Mouse (Mus musculus) c-Kit-positive CD71-positive TER-119-positive erythroid progenitor cells, embryonic 14.5 days (primary cell): ENCODE data around the gene Fosb.
A peak's percentile ranks its signal among the peaks of the same experiment; 100 is the strongest.

Experiments used
- DNase-seq: peaks from one replicate; pipeline ENCODE4 v3.0.0-alpha.2; 2013; ENCODE audit warnings: low spot score

The Fosb gene

GRCm38 (mm10) chr7:19331910-19332309, 22.1 kb upstream of the Fosb start:
- no peak for DNase-seq

- no peak for DNase-seq
Observed at GRCm38 (mm10) chr7:19328425-19328824, 18.6 kb upstream of the Fosb start.

GRCm38 (mm10) chr7:19327782-19328181, 17.9 kb upstream of the Fosb start:
- no peak for DNase-seq

- peak; percentile 90 for DNase-seq
Observed at GRCm38 (mm10) chr7:19327128-19327527, 17.3 kb upstream of the Fosb start.

- peak; percentile 78 for DNase-seq
Observed at GRCm38 (mm10) chr7:19326359-19326758, 16.5 kb upstream of the Fosb start.

- no peak for DNase-seq
Observed at GRCm38 (mm10) chr7:19325262-19326199, 15.7 kb upstream of the Fosb start.

GRCm38 (mm10) chr7:19324221-19324620, 14.4 kb upstream of the Fosb start:
- no peak for DNase-seq

GRCm38 (mm10) chr7:19322489-19322888, 12.6 kb upstream of the Fosb start:
- DNase-seq: no peak

- no peak for DNase-seq
Observed at GRCm38 (mm10) chr7:19321464-19321863, 11.6 kb upstream of the Fosb start.

GRCm38 (mm10) chr7:19320637-19321036, 10.8 kb upstream of the Fosb start:
- no peak for DNase-seq

GRCm38 (mm10) chr7:19319906-19320305, 10.1 kb upstream of the Fosb start:
- peak; percentile 87 for DNase-seq

GRCm38 (mm10) chr7:19319458-19319857, 9.6 kb upstream of the Fosb start:
- no peak for DNase-seq

GRCm38 (mm10) chr7:19318676-19319075, 8.8 kb upstream of the Fosb start:
- DNase-seq: no peak

GRCm38 (mm10) chr7:19318201-19318600, 8.3 kb upstream of the Fosb start:
- no peak for DNase-seq

GRCm38 (mm10) chr7:19316451-19317161, 6.8 kb upstream of the Fosb start:
- no peak for DNase-seq

GRCm38 (mm10) chr7:19314033-19314432, 4.2 kb upstream of the Fosb start:
- DNase-seq: no peak

GRCm38 (mm10) chr7:19311991-19312390, 2.1 kb upstream of the Fosb start:
- DNase-seq: no peak

- no peak for DNase-seq
Observed at GRCm38 (mm10) chr7:19309278-19309883, 470 bp downstream of the Fosb start.

GRCm38 (mm10) chr7:19308454-19309277, 1.2 kb downstream of the Fosb start:
- peak; percentile 88 for DNase-seq

GRCm38 (mm10) chr7:19307739-19308453, 2.0 kb downstream of the Fosb start:
- DNase-seq: no peak
